Comparison of ENCODE assay signal across 8 mouse cellular contexts in genomic region chr17:46545813-46546564, GRCm38 (mm10). TPM values are rescaled to one million over a fixed set of nuclear protein-coding genes. Genes with fewer than 3 reads are reported as not detected.
DNase-seq lines count a peak whose midpoint lies in the region; ATAC-seq lines count a peak whose summit lies in the region.

Gene Cul9 (minus strand): TSS chr17:46546388.

- peak; percentile 84 for DNase-seq in adrenal gland, postnatal 25 days
- DNase-seq in embryo, embryonic 9.5 days (ENCODE audit: extremely low spot score): peak; percentile 66
- DNase-seq in left cerebral cortex, postnatal 14 days (ENCODE audit: low spot score in 2 of 2): peak; percentile 78 to 90
- DNase-seq in right cerebral cortex, postnatal 14 days: peak; percentile 89

- ATAC-seq in granulocyte monocyte progenitor cell, adult 5-6 weeks (replicated peaks; ENCODE audit: poor library complexity, severe bottlenecking): peak; percentile 90
- ATAC-seq in intestine, embryonic 16.5 days: peak; percentile 63
- peak; percentile 40 for ATAC-seq in megakaryocyte-erythroid progenitor cell, adult 5-6 weeks (replicated peaks; ENCODE audit: low FRiP score, low TSS enrichment, poor library complexity, severe bottlenecking)
- ATAC-seq in erythroid progenitor cell, adult 5-6 weeks (replicated peaks; ENCODE audit: low FRiP score, poor library complexity, severe bottlenecking): no peak

- intact Hi-C loops in left cerebral cortex, postnatal 14 days (cut with DNase I): loop anchor here (5.0 kb wide), 1 partner anchor 101 kb away; the partner anchor contains the start of genes Klc4 and Mrpl2

- H3K27me3 ChIP-seq in intestine, embryonic 16.5 days (replicated peaks; ENCODE audit: control insufficient read depth, insufficient read depth, low read length): no peaks in the 10 kb centered on the region

- H3K36me3 ChIP-seq in intestine, embryonic 16.5 days (ENCODE audit: control insufficient read depth, insufficient read depth, low read length): peaks cover 13% of the 10 kb centered on the region

- H3K4me1 ChIP-seq in intestine, embryonic 16.5 days (ENCODE audit: control insufficient read depth, insufficient read depth, low read length): peaks cover 14% of the 10 kb centered on the region

- H3K27ac ChIP-seq in intestine, embryonic 16.5 days (ENCODE audit: low read length): no peak within 1 kb of the TSS

- WGBS in intestine, embryonic 16.5 days: 5% methylated on average over 49 of the region's 49 CpGs

- H3K4me3 ChIP-seq in intestine, embryonic 16.5 days (ENCODE audit: low read length): peak within 1 kb of the TSS; percentile 63

- H3K4me2 ChIP-seq in intestine, embryonic 16.5 days (ENCODE audit: low read depth, low read length): peak within 1 kb of the TSS; percentile 93

- H3K9me3 ChIP-seq in intestine, embryonic 16.5 days (ENCODE audit: control insufficient read depth, low read length): no peaks in the 10 kb centered on the region

- peak within 1 kb of the TSS; percentile 76 for H3K9ac ChIP-seq in intestine, embryonic 16.5 days (ENCODE audit: low read depth, low read length)

RNA-seq across cellular contexts. Expression of gene Cul9, which starts in this region (rescaled TPM):
- 21.1 and 32.5 TPM in 2 replicates for total RNA-seq in adrenal gland, postnatal 25 days (2021)
- total RNA-seq in granulocyte monocyte progenitor cell, adult 5-6 weeks (2014; fragmentation: Nextera tagmentation): 14.2 and 34.8 TPM in 2 replicates
- 7.5 and 8.9 TPM in 2 replicates for total RNA-seq in granulocyte monocyte progenitor cell, adult 5-6 weeks (2017)
- 2.8 and 3.0 TPM in 2 replicates for polyA plus RNA-seq in intestine, embryonic 16.5 days (2015; fragmentation: Nextera tagmentation; extraction: Ambion mirVana)
- 10 to 100 TPM; 49.3 to 50.8 TPM for total RNA-seq in left cerebral cortex, postnatal 14 days (2021)
- total RNA-seq in megakaryocyte-erythroid progenitor cell, adult 5-6 weeks (2014; fragmentation: Nextera tagmentation): 14.1 and 19.6 TPM in 2 replicates
- 2.5 and 4.8 TPM in 2 replicates for total RNA-seq in megakaryocyte-erythroid progenitor cell, adult 5-6 weeks (2017)
- total RNA-seq in erythroid progenitor cell, adult 5-6 weeks (2015; ENCODE audit: low replicate concordance): 0.42 and 5.8 TPM in 2 replicates
- 0.26 TPM in 1 of 2 replicates, not detected in the other for total RNA-seq in erythroid progenitor cell, adult 5-6 weeks (2017; ENCODE audit: low replicate concordance)
